Mouse (Mus musculus) liver, embryonic 13.5 days (tissue): ENCODE data around the gene Snx15. TPM values are rescaled to one million over a fixed set of nuclear protein-coding genes. Genes with fewer than 3 reads are reported as not detected.

Source experiments
- ATAC-seq: fragments of 200-750 bp; cut with Nextera tagmentation; 2 replicates; pipeline ENCODE4 v1.8.0; 2017; ENCODE audit warnings: low read depth, mild to moderate bottlenecking, moderate number of reproducible peaks, moderate library complexity
- DNase-seq: peaks from one replicate; pipeline ENCODE4 v3.0.0; 2022
- H3K27ac ChIP-seq: fragments of 300-500 bp; sonication (generic); 2 replicates; pipeline ENCODE4 v1.5.1; 2015; ENCODE audit warnings: moderate library complexity, mild to moderate bottlenecking, inconsistent platforms
- H3K27me3 ChIP-seq: fragments of 300-500 bp; sonication (generic); 2 replicates; pipeline ENCODE4 v1.6.1; 2015; ENCODE audit warnings: mild to moderate bottlenecking, inconsistent platforms
- H3K36me3 ChIP-seq: fragments of 300-500 bp; sonication (generic); 2 replicates; pipeline ENCODE4 v1.6.1; 2015; ENCODE audit warnings: mild to moderate bottlenecking, inconsistent platforms
- H3K4me1 ChIP-seq: fragments of 300-500 bp; sonication (generic); replicated peaks from 2 replicates; pipeline ENCODE4 v1.6.1; 2015; ENCODE audit warnings: inconsistent platforms
- H3K4me2 ChIP-seq: fragments of 300-500 bp; sonication (generic); 2 replicates; pipeline ENCODE4 v1.6.1; 2015; ENCODE audit warnings: inconsistent platforms, mild to moderate bottlenecking, moderate library complexity
- H3K4me3 ChIP-seq: fragments of 300-500 bp; sonication (generic); replicated peaks from 2 replicates; pipeline ENCODE4 v1.5.1; 2015; ENCODE audit warnings: mild to moderate bottlenecking, inconsistent platforms
- H3K9ac ChIP-seq: fragments of 300-500 bp; sonication (generic); 2 replicates; pipeline ENCODE4 v1.6.1; 2015; ENCODE audit warnings: mild to moderate bottlenecking, inconsistent platforms
- H3K9me3 ChIP-seq: fragments of 300-500 bp; sonication (generic); replicated peaks from 2 replicates; pipeline ENCODE4 v1.6.1; 2016; ENCODE audit warnings: inconsistent platforms
- WGBS: fragments of 180-500 bp; shearing (Covaris S2); methylation state at CpG from one replicate; pipeline ENCODE4 v1.1.7; 2015; ENCODE audit not compliant: insufficient replicate concordance; 5-methylcytosine and 5-hydroxymethylcytosine counted together
- polyA plus RNA-seq: library from polyadenylated mRNA; unstranded; fragments of >200 nt; fragmentation: Nextera tagmentation; extraction: Ambion mirVana; gene quantifications from 2 replicates; pipeline ENCODE4 v1.2.1, GENCODE M21; 2015

The Snx15 gene
- 46.5 and 48.5 TPM in 2 replicates for polyA plus RNA-seq

- Histone ChIP-seq H3K4me2 (peak within 1 kb of the TSS; percentile 71), H3K4me1 (peaks cover 62% of the 10 kb centered on the region)
- under 1% methylated on average over 32 of the region's 32 CpGs for WGBS
Observed at GRCm38 (mm10) chr19:6127760-6128341, at the start of gene Snx15. Gene Snx15 (minus strand): TSS chr19:6128304.

GRCm38 (mm10) chr19:6174771-6175170 lies 46.7 kb upstream of the Snx15 start:
- Histone ChIP-seq H3K4me3 (no peak overlapping the region), H3K4me2 (no peak overlapping the region), H3K9ac (no peak overlapping the region), H3K36me3 (no peaks in the 10 kb centered on the region), H3K27ac (no peak overlapping the region), H3K4me1 (no peaks in the 10 kb centered on the region), H3K9me3 (no peaks in the 10 kb centered on the region), H3K27me3 (no peaks in the 10 kb centered on the region)
- 40% methylated on average over 5 of the region's 5 CpGs for WGBS
- ATAC-seq (no peak), DNase-seq (no peak)

More at GRCm38 (mm10) chr19:6127760-6128341, at the start of gene Snx15:
- ATAC-seq (peak; percentile 82), DNase-seq (peak; percentile 95)
- peaks cover 10% of the 10 kb centered on the region for H3K36me3 ChIP-seq
- peak within 1 kb of the TSS; percentile 82 for H3K9ac ChIP-seq
- no peaks in the 10 kb centered on the region for H3K9me3 ChIP-seq
- no peaks in the 10 kb centered on the region for H3K27me3 ChIP-seq
- peak within 1 kb of the TSS; percentile 71 for H3K4me3 ChIP-seq
- H3K27ac ChIP-seq, result peak within 1 kb of the TSS; percentile 96

GRCm38 (mm10) chr19:6171215-6171614 lies 43.1 kb upstream of the Snx15 start:
- H3K27ac ChIP-seq, result no peak overlapping the region
- H3K36me3 ChIP-seq, result no peaks in the 10 kb centered on the region

GRCm38 (mm10) chr19:6166750-6167149 lies 38.6 kb upstream of the Snx15 start:
- Histone ChIP-seq H3K9me3 (no peaks in the 10 kb centered on the region), H3K36me3 (no peaks in the 10 kb centered on the region), H3K27me3 (peaks cover 6% of the 10 kb centered on the region), H3K4me3 (no peak overlapping the region), H3K4me2 (no peak overlapping the region), H3K27ac (no peak overlapping the region), H3K4me1 (peaks cover 11% of the 10 kb centered on the region), H3K9ac (no peak overlapping the region)
- ATAC-seq (no peak), DNase-seq (no peak)
- WGBS, result 59% methylated on average over 4 of the region's 4 CpGs

More at GRCm38 (mm10) chr19:6171215-6171614, 43.1 kb upstream of the Snx15 start:
- no peak overlapping the region for H3K4me2 ChIP-seq
- H3K9me3 ChIP-seq, result no peaks in the 10 kb centered on the region
- H3K4me1 ChIP-seq, result no peaks in the 10 kb centered on the region
- no peak overlapping the region for H3K9ac ChIP-seq
- DNase-seq (no peak), ATAC-seq (no peak)
- WGBS, result 59% methylated on average over 8 of the region's 8 CpGs
- no peak overlapping the region for H3K4me3 ChIP-seq
- no peaks in the 10 kb centered on the region for H3K27me3 ChIP-seq

GRCm38 (mm10) chr19:6163872-6164547 lies 35.9 kb upstream of the Snx15 start:
- WGBS, result 55% methylated on average over 10 of the region's 10 CpGs
- Histone ChIP-seq H3K4me2 (no peak overlapping the region), H3K27me3 (peaks cover 9% of the 10 kb centered on the region), H3K27ac (no peak overlapping the region), H3K4me3 (no peak overlapping the region), H3K9ac (no peak overlapping the region), H3K36me3 (no peaks in the 10 kb centered on the region), H3K4me1 (peaks cover 11% of the 10 kb centered on the region), H3K9me3 (no peaks in the 10 kb centered on the region)
- ATAC-seq, result no peak
- DNase-seq, result no peak

GRCm38 (mm10) chr19:6157220-6157619 lies 29.1 kb upstream of the Snx15 start:
- no peak for ATAC-seq
- Histone ChIP-seq H3K9ac (no peak overlapping the region), H3K36me3 (no peaks in the 10 kb centered on the region), H3K27ac (no peak overlapping the region), H3K4me3 (no peak overlapping the region), H3K27me3 (peaks cover 10% of the 10 kb centered on the region; the same call in 1 of the 2 replicates), H3K9me3 (no peaks in the 10 kb centered on the region), H3K4me2 (no peak overlapping the region), H3K4me1 (peaks cover 11% of the 10 kb centered on the region; the same call in 1 of the 2 replicates)
- 28% methylated on average over 6 of the region's 6 CpGs for WGBS
- no peak for DNase-seq

GRCm38 (mm10) chr19:6156372-6156771 lies 28.3 kb upstream of the Snx15 start:
- no peak for ATAC-seq
- peaks cover 4% of the 10 kb centered on the region; the same call in 1 of the 2 replicates for H3K27me3 ChIP-seq
- WGBS, result 60% methylated on average over 8 of the region's 8 CpGs

GRCm38 (mm10) chr19:6155174-6155573 lies 27.1 kb upstream of the Snx15 start:
- Histone ChIP-seq H3K27ac (no peak overlapping the region), H3K27me3 (peaks cover 4% of the 10 kb centered on the region; the same call in 1 of the 2 replicates), H3K4me1 (peaks cover 11% of the 10 kb centered on the region; the same call in 1 of the 2 replicates), H3K4me2 (no peak overlapping the region), H3K9ac (no peak overlapping the region), H3K36me3 (no peaks in the 10 kb centered on the region), H3K9me3 (no peaks in the 10 kb centered on the region), H3K4me3 (no peak overlapping the region)
- WGBS, result 60% methylated on average over 9 of the region's 9 CpGs
- ATAC-seq (peak; percentile 68), DNase-seq (no peak)

More at GRCm38 (mm10) chr19:6156372-6156771, 28.3 kb upstream of the Snx15 start:
- H3K36me3 ChIP-seq, result no peaks in the 10 kb centered on the region
- H3K9me3 ChIP-seq, result no peaks in the 10 kb centered on the region
- H3K27ac ChIP-seq, result no peak overlapping the region
- H3K4me1 ChIP-seq, result peaks cover 11% of the 10 kb centered on the region; the same call in 1 of the 2 replicates
- no peak for DNase-seq
- H3K4me3 ChIP-seq, result no peak overlapping the region
- no peak overlapping the region for H3K9ac ChIP-seq
- H3K4me2 ChIP-seq, result no peak overlapping the region

GRCm38 (mm10) chr19:6144842-6145241 lies 16.7 kb upstream of the Snx15 start:
- Histone ChIP-seq H3K4me1 (peaks cover 15% of the 10 kb centered on the region), H3K36me3 (no peaks in the 10 kb centered on the region), H3K4me3 (no peak overlapping the region), H3K27me3 (0 out of 2 replicates have a peak, but pooled peaks cover 2% of the 10 kb centered on the region), H3K27ac (no peak overlapping the region), H3K9ac (no peak overlapping the region), H3K9me3 (no peaks in the 10 kb centered on the region), H3K4me2 (no peak overlapping the region)
- 65% methylated on average over 5 of the region's 5 CpGs for WGBS
- ATAC-seq (no peak), DNase-seq (no peak)

- H3K9ac ChIP-seq, result peak within 1 kb of the TSS; percentile 90
- H3K9me3 ChIP-seq, result no peaks in the 10 kb centered on the region
- peaks cover 11% of the 10 kb centered on the region for H3K36me3 ChIP-seq
- peak; percentile 81 for DNase-seq
- WGBS, result under 1% methylated on average over 15 of the region's 15 CpGs
- peak within 1 kb of the TSS; percentile 99 for H3K27ac ChIP-seq
- peak within 1 kb of the TSS; percentile 83 for H3K4me3 ChIP-seq
- H3K4me2 ChIP-seq, result peak within 1 kb of the TSS; percentile 98
- H3K27me3 ChIP-seq, result no peaks in the 10 kb centered on the region
- peaks cover 26% of the 10 kb centered on the region for H3K4me1 ChIP-seq
- ATAC-seq, result peak; percentile 76
Observed at GRCm38 (mm10) chr19:6141394-6141749, 13.3 kb upstream of the Snx15 start, which contains the start of gene Arl2. Gene Arl2 (minus strand): TSS chr19:6141548.

GRCm38 (mm10) chr19:6140678-6141393 lies 12.7 kb upstream of the Snx15 start, which contains the start of gene Batf2:
Gene Batf2 (plus strand): TSS chr19:6140983.
- Histone ChIP-seq H3K4me2 (peak within 1 kb of the TSS; percentile 98), H3K9me3 (no peaks in the 10 kb centered on the region), H3K27ac (peak within 1 kb of the TSS; percentile 99), H3K27me3 (no peaks in the 10 kb centered on the region), H3K4me1 (peaks cover 28% of the 10 kb centered on the region), H3K9ac (peak within 1 kb of the TSS; percentile 90), H3K4me3 (peak within 1 kb of the TSS; percentile 83), H3K36me3 (peaks cover 16% of the 10 kb centered on the region)
- DNase-seq (peak; percentile 91), ATAC-seq (peak; percentile 87)
- under 1% methylated on average over 59 of the region's 68 CpGs for WGBS
